Mouse (Mus musculus) embryonic facial prominence, embryonic 14.5 days (tissue): ENCODE measurements around the gene Sag. TPM values are rescaled to one million over a fixed set of nuclear protein-coding genes. Genes with fewer than 3 reads are reported as not detected.

Experiments
- ATAC-seq: fragments of 200-750 bp; cut with Nextera tagmentation; 2 replicates; pipeline ENCODE4 v1.8.0; 2017; ENCODE audit warnings: low read depth, moderate number of reproducible peaks, moderate TSS enrichment
- DNase-seq: peaks from one replicate; pipeline ENCODE4 v3.0.0-alpha.2; 2015; ENCODE audit warnings: low spot score
- H3K27ac ChIP-seq: fragments of 300-500 bp; sonication (generic); replicated peaks from 2 replicates; pipeline ENCODE4 v1.5.1; 2014; ENCODE audit warnings: low read depth, mild to moderate bottlenecking, low read length, moderate library complexity
- H3K27me3 ChIP-seq: fragments of 300-500 bp; sonication (generic); replicated peaks from 2 replicates; pipeline ENCODE4 v1.6.1; 2014; ENCODE audit warnings: low read length; ENCODE audit not compliant: control insufficient read depth, insufficient read depth
- H3K36me3 ChIP-seq: fragments of 300-500 bp; sonication (generic); 2 replicates; pipeline ENCODE4 v1.6.1; 2014; ENCODE audit warnings: low read length, mixed read lengths; ENCODE audit not compliant: control insufficient read depth, insufficient read depth
- H3K4me1 ChIP-seq: fragments of 300-500 bp; sonication (generic); 2 replicates; pipeline ENCODE4 v1.6.1; 2014; ENCODE audit warnings: antibody characterized with exemption, low read length; ENCODE audit not compliant: control insufficient read depth, insufficient read depth
- H3K4me2 ChIP-seq: fragments of 300-500 bp; sonication (generic); 2 replicates; pipeline ENCODE4 v1.6.1; 2014; ENCODE audit warnings: low read depth, mild to moderate bottlenecking, low read length, moderate library complexity, mixed read lengths
- H3K4me3 ChIP-seq: fragments of 300-500 bp; sonication (generic); 2 replicates; pipeline ENCODE4 v1.5.1; 2014; ENCODE audit warnings: low read depth, mild to moderate bottlenecking, low read length
- H3K9ac ChIP-seq: fragments of 300-500 bp; sonication (generic); 2 replicates; pipeline ENCODE4 v1.6.1; 2014; ENCODE audit warnings: low read depth, mild to moderate bottlenecking, low read length, moderate library complexity, mixed read lengths
- H3K9me3 ChIP-seq: fragments of 300-500 bp; sonication (generic); 2 replicates; pipeline ENCODE4 v1.6.1; 2016; ENCODE audit warnings: low read length; ENCODE audit not compliant: control insufficient read depth
- WGBS: fragments of 180-500 bp; shearing (Covaris S2); extraction: QIAGEN DNeasy Blood & Tissue Kit; methylation state at CpG from one replicate; pipeline ENCODE4 v1.1.7; 2014; 5-methylcytosine and 5-hydroxymethylcytosine counted together
- polyA plus RNA-seq: library from polyadenylated mRNA; unstranded; fragments of >200 nt; fragmentation: Nextera tagmentation; extraction: Ambion mirVana; gene quantifications from 2 replicates; pipeline ENCODE4 v1.2.1, GENCODE M21; 2014

The Sag gene
- polyA plus RNA-seq, 1 experiment from 2014 or later: 2.1 TPM

- peaks cover 36% of the 10 kb centered on the region for H3K4me1 ChIP-seq
- H3K9me3 ChIP-seq: no peaks in the 10 kb centered on the region
- DNase-seq (peak; percentile 52), ATAC-seq (0 out of 2 replicates have a peak, but pooled peaks have one; percentile 15)
- H3K9ac ChIP-seq: no peak overlapping the region
- H3K4me3 ChIP-seq: no peak overlapping the region
- H3K27ac ChIP-seq: no peak overlapping the region
- H3K36me3 ChIP-seq: peaks cover 30% of the 10 kb centered on the region
- no peaks in the 10 kb centered on the region for H3K27me3 ChIP-seq
- 56% methylated on average over 4 of the region's 4 CpGs for WGBS
- no peak overlapping the region for H3K4me2 ChIP-seq
Observed at GRCm38 (mm10) chr1:87881726-87882125, 78.2 kb downstream of the Sag start.

- Histone ChIP-seq H3K4me1 (peaks cover 31% of the 10 kb centered on the region), H3K4me3 (no peak overlapping the region), H3K9me3 (no peaks in the 10 kb centered on the region), H3K4me2 (no peak overlapping the region), H3K9ac (no peak overlapping the region), H3K27ac (no peak overlapping the region), H3K36me3 (peaks cover 30% of the 10 kb centered on the region), H3K27me3 (no peaks in the 10 kb centered on the region)
- DNase-seq (no peak), ATAC-seq (no peak)
Observed at GRCm38 (mm10) chr1:87882554-87882953, 79.1 kb downstream of the Sag start.

GRCm38 (mm10) chr1:87890960-87891359 lies 87.5 kb downstream of the Sag start:
- 50% methylated on average over 1 of the region's 1 CpGs for WGBS
- H3K4me1 ChIP-seq: no peaks in the 10 kb centered on the region; the same call in 1 of the 2 replicates

DNA sequence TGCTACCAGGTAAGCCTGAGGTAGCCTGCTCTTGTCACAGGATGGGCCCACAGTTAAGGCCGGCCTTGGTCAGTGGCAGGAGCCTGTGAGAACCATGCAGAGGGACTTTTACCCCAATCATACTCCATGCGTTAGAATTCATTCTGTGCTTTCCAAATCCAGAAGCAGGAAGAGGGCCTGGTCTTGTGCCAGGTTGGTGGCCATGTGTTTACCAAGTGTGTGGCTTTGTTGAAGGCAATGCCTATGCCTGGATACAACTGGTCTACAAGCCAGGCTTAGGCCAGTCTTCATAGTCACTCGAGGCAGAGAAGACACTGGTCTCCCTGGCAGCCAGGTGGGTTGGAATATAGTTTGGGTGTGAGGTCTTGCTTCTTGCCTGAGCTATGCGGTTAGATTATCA lies 88.2 kb downstream of the Sag start:
- WGBS: 86% methylated on average over 4 of the region's 4 CpGs
- ATAC-seq (no peak), DNase-seq (no peak)
- Histone ChIP-seq H3K27me3 (no peaks in the 10 kb centered on the region), H3K4me2 (no peak overlapping the region), H3K36me3 (no peaks in the 10 kb centered on the region), H3K4me1 (no peaks in the 10 kb centered on the region; the same call in 1 of the 2 replicates), H3K9ac (no peak overlapping the region), H3K4me3 (no peak overlapping the region), H3K27ac (no peak overlapping the region), H3K9me3 (no peaks in the 10 kb centered on the region)

More at GRCm38 (mm10) chr1:87890960-87891359, 87.5 kb downstream of the Sag start:
- no peaks in the 10 kb centered on the region for H3K9me3 ChIP-seq
- no peaks in the 10 kb centered on the region for H3K27me3 ChIP-seq
- H3K9ac ChIP-seq: no peak overlapping the region
- no peak overlapping the region for H3K4me2 ChIP-seq
- H3K36me3 ChIP-seq: 0 out of 2 replicates have a peak, but pooled peaks cover 3% of the 10 kb centered on the region
- no peak for DNase-seq
- H3K4me3 ChIP-seq: no peak overlapping the region
- H3K27ac ChIP-seq: no peak overlapping the region
- ATAC-seq: no peak

GRCm38 (mm10) chr1:87892499-87892898 lies 89.0 kb downstream of the Sag start:
- DNase-seq (no peak), ATAC-seq (no peak)
- H3K27me3 ChIP-seq: no peaks in the 10 kb centered on the region
- no peak overlapping the region for H3K4me3 ChIP-seq
- H3K4me1 ChIP-seq: no peaks in the 10 kb centered on the region; the same call in 1 of the 2 replicates
- H3K36me3 ChIP-seq: no peaks in the 10 kb centered on the region
- H3K27ac ChIP-seq: no peak overlapping the region
- no peak overlapping the region for H3K9ac ChIP-seq
- no peak overlapping the region for H3K4me2 ChIP-seq
- H3K9me3 ChIP-seq: no peaks in the 10 kb centered on the region
- 56% methylated on average over 2 of the region's 2 CpGs for WGBS

DNA sequence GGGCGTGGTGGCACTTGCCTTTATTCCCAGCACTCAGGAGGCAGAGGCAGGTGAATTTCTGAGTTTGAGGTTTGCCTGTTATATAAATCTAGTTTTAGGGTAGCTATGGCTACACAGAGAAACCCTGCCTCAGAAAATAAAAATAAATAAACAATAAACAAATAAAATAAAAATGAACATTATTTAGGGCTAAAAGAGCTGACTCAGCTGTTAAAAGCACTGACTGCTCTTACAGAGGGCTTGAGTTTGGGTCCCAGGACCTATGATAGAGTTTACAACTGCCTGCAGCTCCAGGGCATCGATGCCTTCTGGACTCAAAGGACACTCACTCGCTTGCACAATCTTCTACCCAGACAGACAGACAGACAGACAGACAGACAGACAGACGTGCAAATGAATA lies 89.9 kb downstream of the Sag start:
- Histone ChIP-seq H3K36me3 (no peaks in the 10 kb centered on the region), H3K9me3 (no peaks in the 10 kb centered on the region), H3K4me2 (no peak overlapping the region), H3K4me3 (no peak overlapping the region), H3K27ac (no peak overlapping the region), H3K4me1 (no peaks in the 10 kb centered on the region; the same call in 1 of the 2 replicates), H3K9ac (no peak overlapping the region), H3K27me3 (no peaks in the 10 kb centered on the region)
- ATAC-seq (no peak), DNase-seq (no peak)
- 95% methylated on average over 4 of the region's 4 CpGs for WGBS

Other genes starting within 250 kb of the Sag start
- 2.1 and 2.5 TPM in 2 replicates for gene Ngef, start 229.8 kb upstream of the Sag start, polyA plus RNA-seq
- gene Inpp5d, start 183.4 kb upstream of the Sag start, polyA plus RNA-seq: 7.9 and 11.1 TPM in 2 replicates
- gene Atg16l1, start 47.8 kb upstream of the Sag start, polyA plus RNA-seq: 26.9 and 27.9 TPM in 2 replicates
- gene Dgkd, start 49.6 kb downstream of the Sag start, polyA plus RNA-seq: 31.7 and 34.1 TPM in 2 replicates
- 31.2 and 36.4 TPM in 2 replicates for gene Usp40, start 204.9 kb downstream of the Sag start, polyA plus RNA-seq